Mouse (Mus musculus) heart, embryonic 15.5 days (tissue): Measurements from ENCODE around the gene Elk4. TPM values are rescaled to one million over a fixed set of nuclear protein-coding genes. Genes with fewer than 3 reads are reported as not detected.

Experiments
- ATAC-seq: fragments of 200-750 bp; cut with Nextera tagmentation; replicated peaks from 2 replicates; pipeline ENCODE4 v1.8.0; 2017; ENCODE audit warnings: low read depth, moderate TSS enrichment; ENCODE audit not compliant: insufficient number of reproducible peaks, insufficient read depth, low FRiP score
- H3K27ac ChIP-seq: fragments of 300-500 bp; sonication (generic); 2 replicates; pipeline ENCODE4 v1.5.1; 2015; ENCODE audit warnings: mild to moderate bottlenecking, inconsistent platforms
- H3K27me3 ChIP-seq: fragments of 300-500 bp; sonication (generic); 2 replicates; pipeline ENCODE4 v1.6.1; 2015; ENCODE audit warnings: inconsistent platforms
- H3K36me3 ChIP-seq: fragments of 300-500 bp; sonication (generic); 2 replicates; pipeline ENCODE4 v1.6.1; 2015; ENCODE audit warnings: mild to moderate bottlenecking, inconsistent platforms
- H3K4me1 ChIP-seq: fragments of 300-500 bp; sonication (generic); replicated peaks from 2 replicates; pipeline ENCODE4 v1.6.1; 2015; ENCODE audit warnings: inconsistent platforms
- H3K4me2 ChIP-seq: fragments of 300-500 bp; sonication (generic); 2 replicates; pipeline ENCODE4 v1.6.1; 2015; ENCODE audit warnings: inconsistent platforms, mild to moderate bottlenecking, moderate library complexity
- H3K4me3 ChIP-seq: fragments of 300-500 bp; sonication (generic); 2 replicates; pipeline ENCODE4 v1.5.1; 2015; ENCODE audit warnings: mild to moderate bottlenecking, inconsistent platforms
- H3K9ac ChIP-seq: fragments of 300-500 bp; sonication (generic); 2 replicates; pipeline ENCODE4 v1.6.1; 2015; ENCODE audit warnings: mild to moderate bottlenecking, inconsistent platforms
- H3K9me3 ChIP-seq: fragments of 300-500 bp; sonication (generic); replicated peaks from 2 replicates; pipeline ENCODE4 v1.6.1; 2016; ENCODE audit warnings: inconsistent platforms
- WGBS: fragments of 180-500 bp; shearing (Covaris S2); methylation state at CpG from one replicate; pipeline ENCODE4 v1.1.7; 2015; ENCODE audit warnings: mixed read lengths; 5-methylcytosine and 5-hydroxymethylcytosine counted together
- polyA plus RNA-seq: library from polyadenylated mRNA; unstranded; fragments of >200 nt; fragmentation: Nextera tagmentation; extraction: Ambion mirVana; gene quantifications from 2 replicates; pipeline ENCODE4 v1.2.1, GENCODE M21; 2015

Elk4 gene
- polyA plus RNA-seq, 1 experiment from 2014 or later, result 14.2 TPM

DNA sequence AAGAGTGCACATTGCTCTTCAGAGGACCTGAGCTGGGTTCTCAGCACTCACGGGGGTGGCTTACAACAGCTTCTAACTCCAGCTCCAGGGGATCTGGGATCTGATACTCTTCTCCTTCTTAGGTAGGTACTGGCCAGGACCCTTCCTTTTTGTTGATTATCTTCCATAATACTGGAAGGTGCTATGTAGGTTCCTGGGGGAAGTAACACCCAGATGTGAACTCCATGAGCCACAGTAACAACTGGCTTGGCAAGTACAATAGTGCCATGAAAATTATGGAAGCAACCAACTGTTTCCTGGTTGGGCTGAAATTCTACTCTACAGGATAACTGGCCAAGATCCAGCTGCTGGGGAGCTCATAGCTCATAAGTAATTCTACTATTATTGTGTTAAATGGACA is 1.9 kb upstream of the Elk4 start:
- ATAC-seq, result no peak
- H3K4me2 ChIP-seq, result no peak overlapping the region
- H3K9ac ChIP-seq, result no peak overlapping the region
- no peaks in the 10 kb centered on the region for H3K36me3 ChIP-seq
- no peak overlapping the region for H3K4me3 ChIP-seq
- no peaks in the 10 kb centered on the region for H3K9me3 ChIP-seq
- H3K4me1 ChIP-seq, result peaks cover 14% of the 10 kb centered on the region
- no peak overlapping the region for H3K27ac ChIP-seq
- 54% methylated on average over 1 of the region's 1 CpGs for WGBS
- no peaks in the 10 kb centered on the region for H3K27me3 ChIP-seq

DNA sequence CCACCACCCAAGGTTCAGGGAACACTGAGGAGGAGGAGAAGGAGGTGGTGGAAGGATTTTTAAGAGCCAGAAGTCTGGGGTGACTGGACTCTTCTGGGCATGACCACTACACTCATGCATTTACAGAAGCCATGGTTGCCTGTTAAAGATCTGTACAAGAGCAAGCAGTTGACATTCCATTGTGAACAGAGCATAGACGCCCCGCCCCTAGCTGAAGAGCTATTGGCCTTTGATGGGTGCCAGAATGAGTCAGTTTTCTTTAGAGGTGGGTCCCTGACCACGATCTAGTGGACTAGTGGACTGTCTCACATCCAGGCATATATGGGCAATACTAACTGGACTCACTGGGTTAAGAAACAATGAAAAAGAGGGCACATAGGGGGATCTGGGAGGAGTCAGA is 1.4 kb upstream of the Elk4 start:
- Histone ChIP-seq H3K9ac (no peak overlapping the region), H3K27me3 (no peaks in the 10 kb centered on the region), H3K27ac (no peak overlapping the region), H3K4me2 (no peak overlapping the region), H3K4me3 (no peak overlapping the region), H3K4me1 (peaks cover 16% of the 10 kb centered on the region), H3K9me3 (no peaks in the 10 kb centered on the region), H3K36me3 (no peaks in the 10 kb centered on the region)
- 76% methylated on average over 3 of the region's 3 CpGs for WGBS
- no peak for ATAC-seq

DNA sequence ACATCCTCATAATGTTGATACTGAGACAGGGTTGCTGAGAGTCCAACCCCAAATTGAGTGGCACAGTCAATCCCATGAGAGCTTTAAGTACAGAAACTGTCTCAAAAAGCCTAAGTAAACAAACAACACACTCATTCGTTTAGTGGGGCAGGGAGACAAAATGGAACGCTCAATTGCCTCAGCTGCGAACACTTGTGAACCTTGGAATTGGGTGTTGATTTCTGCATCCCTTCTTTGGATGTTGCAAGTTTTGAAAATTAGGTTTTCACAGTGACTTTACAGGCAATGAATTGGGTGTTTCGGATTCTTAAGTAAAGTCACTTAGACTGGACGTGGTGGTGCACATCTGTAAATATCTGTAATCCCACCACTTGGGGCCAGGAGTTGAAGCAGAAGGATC is 686 bp upstream of the Elk4 start:
- no peaks in the 10 kb centered on the region for H3K27me3 ChIP-seq

DNA sequence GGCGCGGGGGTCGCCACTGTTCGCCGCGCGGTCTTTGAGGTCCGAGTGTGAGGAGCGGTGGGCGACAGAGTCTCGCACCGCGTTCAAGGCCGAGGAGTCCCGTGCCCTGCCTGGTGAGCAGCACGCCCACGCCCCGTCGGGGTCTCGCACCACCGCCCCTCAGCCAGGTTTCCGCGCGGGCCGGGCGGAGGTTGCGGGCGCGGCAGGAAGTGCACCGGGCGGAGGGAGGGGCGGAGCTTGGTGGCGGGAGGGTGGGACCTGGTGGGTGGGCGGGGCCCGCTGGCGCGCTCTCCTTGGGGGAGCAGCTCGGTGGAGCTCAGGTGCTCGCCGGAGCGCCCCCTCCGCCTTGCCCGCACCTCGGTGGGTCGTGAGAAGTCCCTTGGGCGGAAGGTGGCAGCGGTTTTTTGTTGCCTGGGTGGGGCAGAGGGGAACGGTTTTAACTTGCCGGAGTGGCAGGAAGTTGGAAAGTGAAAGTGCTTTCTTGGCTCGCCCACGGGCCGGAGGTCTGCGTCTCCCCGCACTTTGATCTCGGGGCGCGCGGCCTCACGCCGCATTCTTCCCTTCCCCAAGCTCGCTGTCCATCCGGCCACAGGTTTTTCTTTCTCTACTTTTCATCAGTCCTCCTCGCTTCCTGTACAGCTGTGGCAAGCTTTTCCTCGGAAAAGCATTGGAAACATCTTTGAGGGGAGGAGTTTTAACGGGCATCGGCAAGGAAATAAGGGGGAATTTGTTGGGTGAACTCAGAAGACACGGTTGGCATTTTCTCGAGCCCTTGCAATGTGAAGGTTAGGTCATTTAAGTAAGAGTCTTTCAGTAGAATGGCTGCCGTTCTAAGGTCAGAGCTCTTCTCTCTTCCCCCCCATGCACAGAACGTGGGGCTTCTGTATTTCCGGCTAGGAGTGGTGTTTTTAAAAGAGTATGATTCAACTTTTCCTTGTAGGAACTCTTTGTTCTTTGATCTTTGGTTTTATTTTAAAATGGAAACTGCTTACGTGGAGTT is 721 bp downstream of the Elk4 start:
- ATAC-seq, result peak; percentile 90
- H3K9ac ChIP-seq, result peak overlapping the region; percentile 98
- H3K4me1 ChIP-seq, result peaks cover 16% of the 10 kb centered on the region
- no peaks in the 10 kb centered on the region; the same call in 1 of the 2 replicates for H3K36me3 ChIP-seq
- WGBS, result under 1% methylated on average over 68 of the region's 72 CpGs
- peak overlapping the region; percentile 100 for H3K27ac ChIP-seq
- no peaks in the 10 kb centered on the region for H3K9me3 ChIP-seq
- H3K27me3 ChIP-seq, result no peaks in the 10 kb centered on the region
- peak overlapping the region; percentile 90 for H3K4me3 ChIP-seq
- peak overlapping the region; percentile 72 for H3K4me2 ChIP-seq

More for the DNA sequence above, 686 bp upstream of the Elk4 start:
- peak overlapping the region; percentile 100 for H3K27ac ChIP-seq
- no peaks in the 10 kb centered on the region for H3K36me3 ChIP-seq
- ATAC-seq, result no peak
- H3K9ac ChIP-seq, result no peak overlapping the region
- peaks cover 16% of the 10 kb centered on the region for H3K4me1 ChIP-seq
- WGBS, result 27% methylated on average over 5 of the region's 5 CpGs
- H3K4me3 ChIP-seq, result peak overlapping the region; percentile 90
- peak overlapping the region; percentile 72 for H3K4me2 ChIP-seq
- no peaks in the 10 kb centered on the region for H3K9me3 ChIP-seq

DNA sequence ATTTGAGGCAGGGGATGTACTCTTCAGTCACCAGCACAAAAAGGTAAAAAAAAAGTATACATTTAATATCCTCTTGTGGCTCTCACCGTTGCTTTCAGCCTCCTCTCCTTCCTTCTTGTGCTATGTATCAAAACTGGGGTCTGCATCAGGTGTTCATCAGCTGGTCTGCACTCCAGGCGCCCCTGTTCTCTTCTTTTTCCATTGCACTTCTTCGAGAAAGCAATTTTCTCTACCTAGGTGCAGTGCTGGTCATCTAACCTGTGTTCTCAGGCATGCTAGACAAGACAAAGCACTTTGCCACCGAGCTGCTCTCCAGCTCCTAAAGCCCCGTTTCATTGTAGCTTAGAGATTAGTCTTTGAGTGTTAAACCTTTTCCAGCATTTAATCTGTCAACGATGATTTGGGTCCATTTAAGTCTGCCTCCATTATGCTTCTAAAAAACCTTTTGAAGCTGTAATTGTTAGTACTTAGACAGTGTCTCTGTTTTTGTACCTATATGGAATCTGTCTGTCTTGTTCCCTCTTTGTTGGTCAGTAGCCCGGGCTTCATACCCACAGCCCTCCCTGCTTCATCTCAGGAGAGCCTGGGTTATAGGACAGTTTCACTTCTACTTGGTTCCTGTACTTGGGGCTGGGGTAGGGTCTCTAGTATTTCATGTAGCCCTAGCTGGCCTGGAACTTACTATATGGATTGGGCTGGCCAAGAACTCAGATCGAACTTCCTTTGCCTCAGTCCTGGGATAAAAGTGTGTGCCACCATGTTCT is 1.7 kb downstream of the Elk4 start:
- H3K36me3 ChIP-seq, result no peaks in the 10 kb centered on the region; the same call in 1 of the 2 replicates
- ATAC-seq, result no peak
- peaks cover 16% of the 10 kb centered on the region for H3K4me1 ChIP-seq
- H3K27ac ChIP-seq, result peak overlapping the region; percentile 100
- H3K9me3 ChIP-seq, result no peaks in the 10 kb centered on the region
- H3K4me3 ChIP-seq, result peak overlapping the region; percentile 90
- peak overlapping the region; percentile 72 for H3K4me2 ChIP-seq
- H3K27me3 ChIP-seq, result no peaks in the 10 kb centered on the region
- peak overlapping the region; percentile 98 for H3K9ac ChIP-seq
- WGBS, result 38% methylated on average over 8 of the region's 8 CpGs

DNA sequence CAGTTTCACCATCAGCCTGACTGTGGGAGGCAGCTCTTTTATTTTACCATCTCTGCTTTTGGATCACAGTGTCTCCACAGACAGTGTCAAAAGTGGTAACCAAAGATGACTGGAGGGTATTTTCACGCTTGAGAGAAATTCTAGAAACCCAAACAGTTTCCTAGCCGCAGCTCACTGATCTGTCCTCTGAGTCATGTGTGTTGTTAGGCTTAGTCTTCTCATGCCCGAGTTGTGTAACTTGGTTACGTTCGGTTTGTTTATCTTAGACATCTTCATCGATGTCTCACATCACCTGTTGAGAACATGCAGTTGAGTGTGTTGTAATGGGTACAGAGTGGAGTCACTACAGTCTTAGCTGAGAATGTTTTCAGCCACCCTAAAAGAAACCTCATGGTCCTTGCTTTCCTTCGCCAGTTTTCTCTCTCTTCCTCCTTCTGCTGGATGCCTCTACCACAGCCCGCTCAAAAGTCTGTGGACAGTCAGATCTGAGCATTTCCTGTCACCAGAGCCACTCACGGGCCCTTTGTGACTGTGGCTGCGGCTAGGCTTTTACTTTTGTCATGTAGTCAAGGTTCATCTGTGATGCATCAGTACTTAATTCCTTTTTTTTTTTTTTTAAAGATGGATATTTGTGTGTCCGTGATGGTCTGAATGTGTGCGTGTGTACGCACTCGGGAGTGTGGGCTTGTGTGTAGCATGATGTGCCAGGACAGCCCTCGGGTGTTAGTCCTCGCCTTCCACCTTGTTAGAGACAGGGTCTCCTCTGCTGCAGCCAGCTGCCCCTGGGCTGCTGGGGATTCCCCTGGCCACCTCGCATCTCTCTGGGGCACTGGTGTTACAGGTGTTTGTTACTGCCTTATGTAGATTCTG is 3.5 kb downstream of the Elk4 start:
- H3K4me3 ChIP-seq, result 0 out of 2 replicates have a peak overlapping the region, but pooled peaks have one; percentile 6
- H3K4me2 ChIP-seq, result peak overlapping the region; percentile 32; the same call in 1 of the 2 replicates
- 0 out of 2 replicates have a peak overlapping the region, but pooled peaks have one; percentile 8 for H3K27ac ChIP-seq
- H3K9ac ChIP-seq, result no peak overlapping the region
- peaks cover 16% of the 10 kb centered on the region for H3K4me1 ChIP-seq
- 80% methylated on average over 17 of the region's 17 CpGs for WGBS
- no peak for ATAC-seq
- H3K27me3 ChIP-seq, result no peaks in the 10 kb centered on the region
- no peaks in the 10 kb centered on the region for H3K9me3 ChIP-seq
- peaks cover 15% of the 10 kb centered on the region; the same call in 1 of the 2 replicates for H3K36me3 ChIP-seq

DNA sequence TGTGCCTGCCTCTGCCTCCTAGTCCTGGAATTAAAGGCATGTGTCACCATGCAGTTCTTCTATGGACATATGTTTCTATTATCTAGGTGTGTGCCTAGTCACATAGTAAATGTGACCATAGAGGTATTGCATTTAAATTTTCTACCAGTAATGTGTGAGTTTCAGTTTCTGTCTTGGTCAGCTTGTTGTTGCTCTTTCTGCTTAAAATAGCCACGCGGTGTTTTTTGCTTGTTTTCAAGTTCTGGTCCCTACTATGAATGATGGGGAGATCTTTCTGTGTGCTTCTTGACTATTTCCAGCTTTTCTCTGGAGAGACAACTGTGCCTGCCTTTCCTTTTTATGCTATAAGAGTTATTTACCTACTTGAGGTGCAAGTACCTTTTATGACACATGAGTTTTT is 4.4 kb downstream of the Elk4 start:
- peaks cover 12% of the 10 kb centered on the region for H3K4me1 ChIP-seq
- H3K9ac ChIP-seq, result no peak overlapping the region
- H3K4me2 ChIP-seq, result no peak overlapping the region
- WGBS, result 74% methylated on average over 2 of the region's 2 CpGs
- H3K27me3 ChIP-seq, result no peaks in the 10 kb centered on the region
- no peak for ATAC-seq
- peaks cover 20% of the 10 kb centered on the region; the same call in 1 of the 2 replicates for H3K36me3 ChIP-seq
- H3K9me3 ChIP-seq, result no peaks in the 10 kb centered on the region
- no peak overlapping the region for H3K4me3 ChIP-seq
- H3K27ac ChIP-seq, result no peak overlapping the region

DNA sequence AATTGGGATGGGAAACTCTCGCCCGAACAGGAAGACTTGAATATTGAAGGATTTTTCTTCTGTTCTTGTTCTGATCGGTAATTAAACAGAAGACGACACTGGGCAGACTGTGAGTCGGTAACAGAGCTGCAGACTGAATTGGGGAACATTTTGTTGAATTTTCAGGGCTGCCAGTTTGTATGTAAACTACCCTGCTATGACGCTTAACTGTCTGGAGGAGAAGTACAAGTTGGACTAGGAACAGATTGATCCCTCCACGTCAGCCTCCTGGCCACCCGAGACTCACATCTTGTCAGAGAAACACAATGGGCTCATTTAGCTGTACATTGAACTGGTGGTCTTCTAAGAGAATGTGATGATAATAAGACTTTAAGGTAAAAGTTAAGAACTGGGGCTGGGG is 5.5 kb downstream of the Elk4 start:
- ATAC-seq, result no peak
- no peak overlapping the region for H3K9ac ChIP-seq
- H3K27ac ChIP-seq, result no peak overlapping the region
- peaks cover 26% of the 10 kb centered on the region; the same call in 1 of the 2 replicates for H3K36me3 ChIP-seq
- H3K4me2 ChIP-seq, result no peak overlapping the region
- no peaks in the 10 kb centered on the region for H3K27me3 ChIP-seq
- H3K4me1 ChIP-seq, result peaks cover 11% of the 10 kb centered on the region
- no peaks in the 10 kb centered on the region for H3K9me3 ChIP-seq
- 85% methylated on average over 8 of the region's 8 CpGs for WGBS
- H3K4me3 ChIP-seq, result no peak overlapping the region

DNA sequence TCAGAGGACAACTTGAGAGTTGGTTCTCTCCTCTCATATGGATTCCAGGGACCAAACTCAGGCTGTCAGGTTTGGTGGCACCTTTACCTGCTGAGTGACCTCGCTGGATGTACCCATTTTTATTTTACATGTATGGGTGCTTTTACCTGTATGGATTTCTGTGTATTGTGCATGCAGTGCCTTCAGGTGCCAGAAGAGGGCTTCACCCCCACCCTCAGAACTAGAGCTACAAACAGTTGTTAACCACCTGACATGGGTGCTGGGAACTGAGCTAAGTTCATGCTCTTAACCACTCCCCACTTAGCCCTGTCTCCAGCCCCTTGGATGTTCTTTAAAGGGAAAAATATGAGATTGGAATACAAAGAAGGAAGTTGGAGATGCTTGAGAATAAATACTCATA is 7.4 kb downstream of the Elk4 start:
- H3K4me3 ChIP-seq, result no peak overlapping the region
- peaks cover 44% of the 10 kb centered on the region for H3K36me3 ChIP-seq
- no peak overlapping the region for H3K9ac ChIP-seq
- no peak overlapping the region for H3K4me2 ChIP-seq
- ATAC-seq, result no peak
- no peak overlapping the region for H3K27ac ChIP-seq
- no peaks in the 10 kb centered on the region for H3K9me3 ChIP-seq
- 85% methylated on average over 1 of the region's 1 CpGs for WGBS
- H3K27me3 ChIP-seq, result no peaks in the 10 kb centered on the region
- peaks cover 3% of the 10 kb centered on the region for H3K4me1 ChIP-seq

DNA sequence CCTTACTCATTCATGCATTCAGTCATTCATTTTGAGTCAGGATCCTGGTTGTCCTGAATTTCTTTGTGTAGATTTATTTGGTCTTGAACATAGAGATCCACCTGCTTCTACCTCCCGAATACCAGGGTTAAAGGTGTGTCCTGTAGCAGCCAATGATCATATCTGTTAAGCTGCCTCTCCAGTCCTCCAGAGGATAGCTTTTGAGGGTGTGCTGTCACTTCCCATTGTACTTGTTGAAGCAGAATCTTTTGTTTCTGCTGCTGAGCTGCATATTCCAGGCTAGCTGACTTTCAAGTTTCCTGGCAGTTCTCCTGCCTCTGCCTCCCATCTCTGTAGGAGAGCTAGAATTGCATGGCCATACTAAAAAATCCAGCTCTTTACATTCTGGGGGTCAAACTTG is 9.3 kb downstream of the Elk4 start:
- Histone ChIP-seq H3K9ac (no peak overlapping the region), H3K4me3 (no peak overlapping the region), H3K4me2 (no peak overlapping the region), H3K4me1 (no peaks in the 10 kb centered on the region), H3K9me3 (no peaks in the 10 kb centered on the region), H3K27ac (no peak overlapping the region), H3K36me3 (peaks cover 60% of the 10 kb centered on the region), H3K27me3 (no peaks in the 10 kb centered on the region)
- WGBS, result 96% methylated on average over 1 of the region's 1 CpGs
- ATAC-seq, result no peak
